In the genomic region with DNA sequence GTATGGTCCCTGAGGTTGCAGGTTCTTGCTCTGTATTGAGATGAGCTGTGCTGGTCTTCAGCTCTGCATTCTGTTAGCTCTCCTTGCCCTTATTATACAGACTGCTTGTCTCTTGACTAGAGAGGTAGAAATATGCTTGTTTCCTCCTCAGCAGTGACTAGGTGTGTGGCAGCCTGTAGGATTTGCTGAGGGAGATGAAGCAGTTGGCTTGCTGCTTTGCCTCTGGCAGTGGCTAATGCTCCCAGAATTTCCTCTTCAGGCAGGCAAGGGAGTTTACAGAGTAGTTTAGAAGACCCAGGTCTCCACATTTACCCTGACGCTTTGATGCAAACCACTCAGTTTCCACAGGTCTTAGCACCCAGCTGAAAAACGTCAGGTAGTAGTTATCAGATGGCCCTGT, we compare ENCODE assay signal across 16 mouse cellular contexts.
DNase-seq lines count a peak whose midpoint lies in the region; ATAC-seq and TF ChIP-seq lines count a peak whose summit lies in the region.
"Had no signal": no experiment of that assay in that cellular context is flagged by ENCODE, and none has a peak within 500 bp of the region (broad histone marks: within the 10 kb centered on the region; RNA-seq: fewer than 3 reads in every experiment).

No protein-coding gene starts in this region.

- no peaks in the 10 kb centered on the region for H3K27me3 ChIP-seq in heart, embryonic 16.5 days (ENCODE audit: control insufficient read depth, insufficient read depth, low read length)
- H3K27me3 ChIP-seq: embryonic facial prominence, embryonic 15.5 days; liver, embryonic 13.5 days; megakaryocyte, embryonic 14.5 days; neural tube, embryonic 12.5 days had no signal

- 69% methylated on average over 2 of the region's 2 CpGs for WGBS in heart, embryonic 16.5 days

- no peaks in the 10 kb centered on the region for H3K9me3 ChIP-seq in heart, embryonic 16.5 days (replicated peaks; ENCODE audit: control insufficient read depth, low read length)
- H3K9me3 ChIP-seq: embryonic facial prominence, embryonic 15.5 days; liver, embryonic 13.5 days; megakaryocyte, embryonic 14.5 days; neural tube, embryonic 12.5 days had no signal

- H3K4me3 ChIP-seq in heart, embryonic 16.5 days (ENCODE audit: low read length) = no peak overlapping the region
- H3K4me3 ChIP-seq in left cerebral cortex, adult 2 months = no peak overlapping the region
- H3K4me3 ChIP-seq: embryonic facial prominence, embryonic 15.5 days; liver, embryonic 13.5 days; megakaryocyte, embryonic 14.5 days; neural tube, embryonic 12.5 days had no signal

- peaks cover 84% of the 10 kb centered on the region for H3K4me1 ChIP-seq in heart, embryonic 16.5 days (ENCODE audit: control insufficient read depth, insufficient read depth, low read length)

- 0 out of 2 replicates have a peak overlapping the region, but pooled peaks have one; percentile 1 for H3K9ac ChIP-seq in heart, embryonic 16.5 days (ENCODE audit: low read length)
- H3K9ac ChIP-seq: embryonic facial prominence, embryonic 15.5 days; liver, embryonic 13.5 days; neural tube, embryonic 12.5 days had no signal

- TF ChIP-seq CTCF in left cerebral cortex, adult 2 months (IDR thresholded peaks at IDR 0.05) = no peak

- peak; percentile 2 for DNase-seq in adrenal gland, postnatal 10 days
- no peak for DNase-seq in adrenal gland, postnatal 14 days
- DNase-seq in heart, adult 18-20 months = no peak
- DNase-seq in left cerebral cortex, adult 2 months (ENCODE audit: extremely low spot score in 1 of 2, low spot score in 2 of 2) = no peak
- no peak for DNase-seq in left cerebral cortex, adult 11 months (ENCODE audit: low spot score)
- DNase-seq in urinary bladder, postnatal 14 days (ENCODE audit: low spot score) = peak; percentile 1
- no peak for DNase-seq in urinary bladder, postnatal 10 days (ENCODE audit: low spot score)
- DNase-seq: liver, embryonic 13.5 days; retina, postnatal 1 day had no signal

- ATAC-seq in heart, embryonic 16.5 days (replicated peaks; ENCODE audit: extremely low read depth, insufficient read depth, low FRiP score) = no peak
- ATAC-seq: forebrain, embryonic 16.5 days; intestine, postnatal 0 days; lung, postnatal 0 days had no signal

- no peak overlapping the region for H3K27ac ChIP-seq in heart, embryonic 16.5 days (ENCODE audit: low read length)
- peak overlapping the region; percentile 12; the same call in 1 of the 2 replicates for H3K27ac ChIP-seq in left cerebral cortex, adult 2 months
- H3K27ac ChIP-seq: embryonic facial prominence, embryonic 15.5 days; liver, embryonic 13.5 days; neural tube, embryonic 12.5 days had no signal

- intact Hi-C loops in left cerebral cortex, adult 2 months (cut with DNase I) = no loop called here

- no peak overlapping the region for H3K4me2 ChIP-seq in heart, embryonic 16.5 days (ENCODE audit: low read depth, low read length)
- H3K4me2 ChIP-seq: embryonic facial prominence, embryonic 15.5 days; liver, embryonic 13.5 days; neural tube, embryonic 12.5 days had no signal

- peaks cover 4% of the 10 kb centered on the region for H3K36me3 ChIP-seq in heart, embryonic 16.5 days (ENCODE audit: control insufficient read depth, insufficient read depth)
- H3K36me3 ChIP-seq: embryonic facial prominence, embryonic 15.5 days had no signal

Comparison
In these comparisons a context has a peak if more than half of its experiments do, and no peak if none do; other contexts are left out.
1. DNase-seq: peak in adrenal gland, postnatal 10 days (single experiment) and urinary bladder, postnatal 14 days (single experiment); none in adrenal gland, postnatal 14 days (single experiment), heart, adult 18-20 months (0 of 2), left cerebral cortex, adult 2 months (0 of 2), left cerebral cortex, adult 11 months (single experiment) and urinary bladder, postnatal 10 days (single experiment).